Mouse (Mus musculus) lung, postnatal 0 days (tissue): Measurements from ENCODE around the gene Kndc1. TPM values are rescaled to one million over a fixed set of nuclear protein-coding genes. Genes with fewer than 3 reads are reported as not detected.

Source experiments
- ATAC-seq: fragments of 200-750 bp; cut with Nextera tagmentation; 2 replicates; pipeline ENCODE4 v1.8.0; 2017; ENCODE audit warnings: moderate library complexity
- DNase-seq: peaks from one replicate; pipeline ENCODE4 v3.0.0-alpha.2; 2016; ENCODE audit warnings: low spot score
- H3K27ac ChIP-seq: fragments of 300-500 bp; sonication (generic); 2 replicates; pipeline ENCODE4 v1.5.1; 2014; ENCODE audit warnings: antibody characterized with exemption, mild to moderate bottlenecking, low read length, mixed read lengths
- H3K27me3 ChIP-seq: fragments of 300-500 bp; sonication (generic); replicated peaks from 2 replicates; pipeline ENCODE4 v1.6.1; 2014; ENCODE audit warnings: low read length, mixed read lengths; ENCODE audit not compliant: insufficient read depth
- H3K36me3 ChIP-seq: fragments of 300-500 bp; sonication (generic); 2 replicates; pipeline ENCODE4 v1.6.1; 2014; ENCODE audit warnings: low read length, mixed read lengths; ENCODE audit not compliant: insufficient read depth
- H3K4me1 ChIP-seq: fragments of 300-500 bp; sonication (generic); 2 replicates; pipeline ENCODE4 v1.6.1; 2014; ENCODE audit warnings: antibody characterized with exemption, low read depth, low read length, mixed read lengths; ENCODE audit not compliant: insufficient read depth
- H3K4me2 ChIP-seq: fragments of 300-500 bp; sonication (generic); replicated peaks from 2 replicates; pipeline ENCODE4 v1.6.1; 2014; ENCODE audit warnings: low read depth, mild to moderate bottlenecking, low read length, moderate library complexity, mixed read lengths
- H3K4me3 ChIP-seq: fragments of 300-500 bp; sonication (generic); 2 replicates; pipeline ENCODE4 v1.5.1; 2014; ENCODE audit warnings: low read depth, low read length
- H3K9ac ChIP-seq: fragments of 300-500 bp; sonication (generic); replicated peaks from 2 replicates; pipeline ENCODE4 v1.6.1; 2014; ENCODE audit warnings: low read depth, mild to moderate bottlenecking
- H3K9me3 ChIP-seq: fragments of 300-500 bp; sonication (generic); 2 replicates; pipeline ENCODE4 v1.6.1; 2016; ENCODE audit warnings: low read length, mixed read lengths
- CTCF ChIP-seq: IDR thresholded peaks from 2 replicates; pipeline ENCODE4 v1.5.1; 2016; ENCODE audit warnings: antibody characterized with exemption, mild to moderate bottlenecking
- EP300 ChIP-seq: IDR thresholded peaks from 2 replicates; pipeline ENCODE4 v1.6.1; 2016; ENCODE audit warnings: antibody characterized with exemption, mild to moderate bottlenecking, control low read depth
- WGBS: fragments of 180-500 bp; shearing (Covaris S2); extraction: QIAGEN DNeasy Blood & Tissue Kit; methylation state at CpG from one replicate; pipeline ENCODE4 v1.1.7; 2014; 5-methylcytosine and 5-hydroxymethylcytosine counted together
- polyA plus RNA-seq: library from polyadenylated mRNA; unstranded; fragments of >200 nt; fragmentation: Nextera tagmentation; extraction: Ambion mirVana; gene quantifications from 2 replicates; pipeline ENCODE4 v1.2.1, GENCODE M21; 2015

Gene Kndc1
- polyA plus RNA-seq, 1 experiment from 2014 or later = 0.97 TPM

DNA sequence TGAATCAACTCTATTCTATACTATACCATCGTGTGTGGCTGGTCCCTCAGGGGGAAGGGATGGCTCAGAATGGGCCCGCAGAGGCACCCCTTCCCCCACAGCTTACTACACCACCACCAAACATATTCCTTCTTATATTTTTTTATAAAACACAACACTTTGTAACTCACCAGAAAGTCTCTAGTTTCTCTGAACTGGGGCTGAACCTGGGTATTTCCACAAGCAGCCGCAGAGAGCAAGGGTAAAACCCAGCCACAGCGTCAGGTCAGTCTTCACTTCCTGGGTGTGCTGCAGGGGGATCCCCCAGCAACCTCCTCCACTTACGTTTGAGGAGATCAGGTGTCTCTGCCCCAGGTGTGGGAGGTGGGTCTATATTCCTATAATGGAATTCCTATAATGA lies 73.9 kb downstream of the Kndc1 start:
- H3K4me3 ChIP-seq = no peak overlapping the region

DNA sequence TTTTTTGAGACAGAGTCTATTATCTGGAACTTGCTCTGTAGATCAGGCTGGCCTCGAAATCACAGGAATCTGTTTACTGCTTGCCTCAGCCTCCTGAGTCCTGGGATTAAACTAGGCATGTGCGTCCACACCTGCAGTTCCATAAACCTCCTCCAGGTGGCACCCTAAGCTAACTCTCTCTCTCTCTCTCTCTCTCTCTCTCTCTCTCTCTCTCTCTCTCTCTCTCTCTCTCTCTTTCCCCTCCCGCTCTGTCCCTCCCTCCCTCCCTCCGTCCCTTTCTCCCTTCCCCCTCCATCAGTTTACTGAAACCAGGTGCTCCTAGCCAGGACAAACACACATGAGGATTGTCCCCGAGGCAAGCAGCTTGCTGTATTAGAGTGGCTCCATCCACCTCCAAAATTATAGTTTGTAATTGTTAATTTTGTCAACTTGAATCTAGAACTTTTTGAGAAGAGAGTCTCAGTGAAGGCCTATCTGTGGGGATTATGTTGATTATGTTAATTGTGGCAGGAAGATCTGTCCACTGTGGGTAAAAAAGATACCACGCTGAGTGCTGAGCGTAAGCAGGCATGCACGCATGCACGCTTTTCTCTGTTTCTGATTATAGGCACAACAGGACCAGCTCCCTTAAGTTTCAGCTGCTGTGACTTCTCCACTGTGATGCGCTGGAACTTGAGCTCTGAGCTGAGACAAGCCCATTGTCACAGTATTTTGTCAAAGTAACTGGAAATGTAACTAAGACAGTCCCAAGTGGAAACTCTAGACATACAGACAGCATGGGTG lies 75.0 kb downstream of the Kndc1 start:
- no peak for ATAC-seq
- DNase-seq = peak; percentile 65
- peak; percentile 86 for TF ChIP-seq CTCF
- no peak for TF ChIP-seq EP300
- WGBS = 43% methylated on average over 10 of the region's 10 CpGs
- no peaks in the 10 kb centered on the region for H3K36me3 ChIP-seq
- no peaks in the 10 kb centered on the region for H3K4me1 ChIP-seq
- no peak overlapping the region for H3K9ac ChIP-seq
- no peak overlapping the region for H3K4me3 ChIP-seq
- H3K9me3 ChIP-seq = no peaks in the 10 kb centered on the region
- H3K27me3 ChIP-seq = no peaks in the 10 kb centered on the region
- H3K4me2 ChIP-seq = no peak overlapping the region
- H3K27ac ChIP-seq = no peak overlapping the region

More for the DNA sequence above, 73.9 kb downstream of the Kndc1 start:
- H3K4me2 ChIP-seq = no peak overlapping the region
- TF ChIP-seq EP300 = no peak
- no peak for TF ChIP-seq CTCF
- H3K36me3 ChIP-seq = no peaks in the 10 kb centered on the region
- DNase-seq (no peak), ATAC-seq (no peak)
- 53% methylated on average over 5 of the region's 5 CpGs for WGBS
- H3K9me3 ChIP-seq = no peaks in the 10 kb centered on the region
- no peaks in the 10 kb centered on the region for H3K4me1 ChIP-seq
- H3K27me3 ChIP-seq = no peaks in the 10 kb centered on the region
- no peak overlapping the region for H3K9ac ChIP-seq
- no peak overlapping the region for H3K27ac ChIP-seq

DNA sequence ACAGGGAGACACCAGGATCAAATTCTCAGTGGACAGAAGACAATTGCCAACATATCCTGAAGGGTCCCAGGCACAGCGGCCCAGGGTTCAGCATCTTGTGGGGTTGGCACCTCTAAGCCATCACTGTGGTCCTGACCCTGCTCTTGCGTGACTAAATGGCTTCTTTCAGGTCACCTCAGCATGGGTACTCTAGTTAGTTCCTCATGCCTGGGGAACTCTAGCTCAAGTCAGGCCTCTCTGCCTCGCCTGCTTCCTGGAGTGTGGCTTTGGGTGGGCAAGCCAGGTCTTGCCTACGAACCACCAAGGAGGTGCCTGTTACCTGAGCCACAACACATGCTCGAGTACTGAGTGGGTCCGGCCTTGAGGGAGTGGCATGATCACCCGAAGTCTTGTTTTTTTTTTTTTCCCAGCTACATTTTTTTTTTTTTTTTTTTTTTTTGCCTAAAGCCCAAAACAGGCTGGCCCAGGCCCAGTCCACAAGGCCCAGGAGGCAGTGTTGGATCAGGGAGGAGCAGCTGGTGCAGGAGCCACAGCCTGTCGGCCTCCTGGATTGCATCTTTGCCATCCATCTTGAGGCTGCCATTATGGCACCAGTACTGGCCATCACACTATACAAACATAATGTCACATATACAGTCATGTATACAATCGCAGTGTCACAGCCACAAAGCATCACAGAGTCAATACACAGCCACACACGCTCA lies 75.9 kb downstream of the Kndc1 start:
- Histone ChIP-seq H3K27ac (no peak overlapping the region), H3K36me3 (no peaks in the 10 kb centered on the region), H3K4me2 (no peak overlapping the region), H3K4me3 (no peak overlapping the region), H3K27me3 (no peaks in the 10 kb centered on the region), H3K4me1 (no peaks in the 10 kb centered on the region), H3K9me3 (no peaks in the 10 kb centered on the region), H3K9ac (no peak overlapping the region)
- DNase-seq (no peak), ATAC-seq (no peak)
- 73% methylated on average over 10 of the region's 10 CpGs for WGBS
- no peak for TF ChIP-seq CTCF
- no peak for TF ChIP-seq EP300

DNA sequence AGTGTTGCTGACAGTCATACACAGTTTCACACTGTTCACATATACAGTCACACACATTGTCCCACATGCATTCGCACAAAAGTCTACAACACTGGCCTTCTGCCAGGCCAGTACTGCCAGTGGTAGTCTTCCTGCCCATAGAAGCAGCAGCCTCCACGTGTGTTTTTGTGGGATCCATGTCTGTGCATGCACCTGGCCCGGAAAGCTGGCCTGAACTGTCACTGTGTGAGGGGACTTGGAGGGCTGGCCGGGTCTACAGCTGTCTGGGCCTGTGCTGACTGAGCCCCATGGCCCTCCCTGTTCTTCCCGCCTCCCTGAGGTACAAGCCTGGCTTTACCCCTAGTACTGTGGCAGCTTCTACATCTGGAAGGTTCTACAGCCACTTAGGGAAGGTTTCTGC lies 76.5 kb downstream of the Kndc1 start:
- H3K4me1 ChIP-seq = no peaks in the 10 kb centered on the region
- H3K4me2 ChIP-seq = no peak overlapping the region
- 72% methylated on average over 5 of the region's 5 CpGs for WGBS
- H3K36me3 ChIP-seq = no peaks in the 10 kb centered on the region
- H3K9me3 ChIP-seq = no peaks in the 10 kb centered on the region
- no peak overlapping the region for H3K4me3 ChIP-seq
- ATAC-seq = no peak
- no peaks in the 10 kb centered on the region for H3K27me3 ChIP-seq
- H3K27ac ChIP-seq = no peak overlapping the region
- H3K9ac ChIP-seq = no peak overlapping the region
- TF ChIP-seq CTCF (no peak), EP300 (no peak)
- DNase-seq = no peak

DNA sequence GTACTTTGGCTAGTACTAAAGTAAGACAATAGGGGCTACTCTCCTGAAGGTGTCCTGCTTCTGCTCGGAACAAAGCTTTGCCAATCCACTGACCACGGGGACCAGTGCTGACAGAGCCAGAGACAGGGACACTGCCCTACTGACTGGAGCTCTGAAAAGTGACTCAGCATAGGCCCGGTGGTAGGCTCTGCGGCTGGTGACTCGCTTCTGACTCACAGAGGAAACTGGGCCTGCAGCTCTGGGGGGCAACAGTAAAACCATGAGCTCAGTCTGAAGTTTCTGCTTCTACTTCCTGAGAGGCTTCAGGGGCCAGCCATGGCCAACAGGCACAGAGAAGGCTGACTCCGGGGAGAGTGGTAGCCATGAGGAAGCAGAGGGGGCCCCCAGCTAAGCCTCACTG lies 76.9 kb downstream of the Kndc1 start:
- TF ChIP-seq CTCF = no peak
- no peak for TF ChIP-seq EP300
- no peaks in the 10 kb centered on the region for H3K9me3 ChIP-seq
- H3K4me2 ChIP-seq = no peak overlapping the region
- H3K27ac ChIP-seq = no peak overlapping the region
- no peak overlapping the region for H3K4me3 ChIP-seq
- ATAC-seq (peak; percentile 30; the same call in 1 of the 2 replicates), DNase-seq (peak; percentile 31)
- no peaks in the 10 kb centered on the region for H3K36me3 ChIP-seq
- H3K9ac ChIP-seq = no peak overlapping the region
- no peaks in the 10 kb centered on the region for H3K27me3 ChIP-seq
- H3K4me1 ChIP-seq = no peaks in the 10 kb centered on the region
- WGBS = 61% methylated on average over 6 of the region's 6 CpGs

DNA sequence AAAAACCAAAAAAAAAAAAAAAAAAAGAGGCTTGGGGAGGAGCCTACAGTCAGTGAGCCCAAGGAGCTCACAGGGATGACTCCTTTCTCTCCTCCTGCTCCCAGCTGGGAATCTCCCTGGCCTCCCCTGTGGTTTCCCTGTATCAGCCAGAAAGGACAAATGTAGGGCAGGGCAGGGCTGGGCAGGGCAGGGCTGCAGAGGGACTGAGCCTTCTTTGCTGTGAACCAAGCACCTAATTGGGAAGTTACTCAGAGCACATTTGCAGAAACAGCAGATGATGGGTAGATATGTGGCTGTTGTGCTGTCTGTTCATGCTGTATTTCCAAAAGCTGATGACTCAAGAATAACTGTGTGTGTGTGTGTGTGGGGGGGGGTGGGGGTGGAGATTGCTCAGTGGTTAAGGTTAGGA lies 78.4 kb downstream of the Kndc1 start:
- no peaks in the 10 kb centered on the region for H3K36me3 ChIP-seq
- H3K4me2 ChIP-seq = no peak overlapping the region
- DNase-seq (no peak), ATAC-seq (no peak)
- TF ChIP-seq EP300 (no peak), CTCF (no peak)
- H3K4me3 ChIP-seq = no peak overlapping the region
- no peak overlapping the region for H3K9ac ChIP-seq
- H3K27ac ChIP-seq = no peak overlapping the region
- no peaks in the 10 kb centered on the region for H3K4me1 ChIP-seq
- no peaks in the 10 kb centered on the region for H3K9me3 ChIP-seq
- H3K27me3 ChIP-seq = no peaks in the 10 kb centered on the region
